14 mouse cellular contexts compared by ENCODE assay signal in genomic region chr4:119717443-119717842, GRCm38 (mm10). TPM values are rescaled to one million over a fixed set of nuclear protein-coding genes. Genes with fewer than 3 reads are reported as not detected.
DNase-seq lines count a peak whose midpoint lies in the region; ATAC-seq lines count a peak whose summit lies in the region.
"Had no signal": no experiment of that assay in that cellular context is flagged by ENCODE, and none has a peak within 500 bp of the region (broad histone marks: within the 10 kb centered on the region; RNA-seq: fewer than 3 reads in every experiment).

No protein-coding gene starts in this region.

- H3K27ac ChIP-seq in forebrain, embryonic 11.5 days (ENCODE audit: low read depth, low read length) = no peak overlapping the region
- H3K27ac ChIP-seq: embryonic facial prominence, embryonic 13.5 days had no signal

- intact Hi-C loops in heart, postnatal 25 days (cut with DNase I) = no loop called here

- H3K4me1 ChIP-seq in forebrain, embryonic 11.5 days (replicated peaks; ENCODE audit: control insufficient read depth, insufficient read depth, low read length) = no peaks in the 10 kb centered on the region
- H3K4me1 ChIP-seq: embryonic facial prominence, embryonic 13.5 days had no signal

- H3K4me2 ChIP-seq in forebrain, embryonic 11.5 days (ENCODE audit: low read depth, low read length, severe bottlenecking) = no peak overlapping the region
- H3K4me2 ChIP-seq: embryonic facial prominence, embryonic 13.5 days had no signal

- ATAC-seq in frontal cortex, adult (ENCODE audit: low TSS enrichment) = peak; percentile 79
- no peak for ATAC-seq in forebrain, embryonic 11.5 days (replicated peaks; ENCODE audit: low FRiP score)
- ATAC-seq: CD4-positive, CD25-positive, alpha-beta regulatory T cell, adult 4 months; liver, postnatal 0 days had no signal

- no peak overlapping the region for H3K4me3 ChIP-seq in forebrain, embryonic 11.5 days (ENCODE audit: low read depth, low read length)
- H3K4me3 ChIP-seq: embryonic facial prominence, embryonic 13.5 days; left cerebral cortex, adult 2 months had no signal

- no peak overlapping the region for H3K9ac ChIP-seq in forebrain, embryonic 11.5 days (ENCODE audit: low read length)
- H3K9ac ChIP-seq: embryonic facial prominence, embryonic 13.5 days; liver, postnatal 0 days had no signal

- H3K36me3 ChIP-seq in forebrain, embryonic 11.5 days (ENCODE audit: control insufficient read depth, insufficient read depth, low read length) = no peaks in the 10 kb centered on the region
- H3K36me3 ChIP-seq: embryonic facial prominence, embryonic 13.5 days had no signal

- H3K27me3 ChIP-seq in forebrain, embryonic 11.5 days (ENCODE audit: control insufficient read depth, insufficient read depth, low read length) = no peaks in the 10 kb centered on the region
- H3K27me3 ChIP-seq: embryonic facial prominence, embryonic 13.5 days had no signal

- DNase-seq in frontal cortex, postnatal 25 days (ENCODE audit: low spot score in 2 of 2) = no peak
- DNase-seq in ovary, postnatal 36 days (ENCODE audit: low spot score) = peak; percentile 21
- DNase-seq in ovary, postnatal 10 days (ENCODE audit: low spot score) = no peak
- DNase-seq in heart, postnatal 25 days (ENCODE audit: low spot score) = peak; percentile 61
- peak; percentile 7 for DNase-seq in right cerebral cortex, postnatal 4 days
- no peak for DNase-seq in adipocyte (ENCODE audit: low spot score)
- no peak for DNase-seq in forebrain, embryonic 11.5 days (ENCODE audit: low spot score)
- DNase-seq: cerebellum, adult 11 months; liver, postnatal 0 days; thymus, adult 18-20 months had no signal

- no peaks in the 10 kb centered on the region for H3K9me3 ChIP-seq in forebrain, embryonic 11.5 days (ENCODE audit: control insufficient read depth, low read length)
- H3K9me3 ChIP-seq: embryonic facial prominence, embryonic 13.5 days had no signal

- 82% methylated on average over 11 of the region's 11 CpGs for WGBS in forebrain, embryonic 11.5 days

RNA-seq across cellular contexts. Expression of gene Hivep3, which starts 16.1 kb away (rescaled TPM):
- total RNA-seq in heart, postnatal 25 days (2021) = 1 to 10 TPM; 5.1 to 5.2 TPM
- polyA plus RNA-seq in forebrain, embryonic 11.5 days (2014; fragmentation: Nextera tagmentation; extraction: Ambion mirVana) = 2.2 and 2.8 TPM in 2 replicates

RNA-seq across cellular contexts. Expression of gene Guca2b, which starts 58.7 kb away (rescaled TPM):
- total RNA-seq in heart, postnatal 25 days (2021) = not detected
- not detected in 2 replicates for polyA plus RNA-seq in forebrain, embryonic 11.5 days (2014; fragmentation: Nextera tagmentation; extraction: Ambion mirVana)
- total RNA-seq: left cerebral cortex, adult 2 months had no signal
- polyA plus RNA-seq: CD4-positive, CD25-positive, alpha-beta regulatory T cell, adult 4 months; embryonic facial prominence, embryonic 13.5 days; liver, postnatal 0 days had no signal

Comparison
In these comparisons a context has a peak if more than half of its experiments do, and no peak if none do; other contexts are left out.
1. DNase-seq: peak in ovary, postnatal 36 days (single experiment), heart, postnatal 25 days (single experiment) and right cerebral cortex, postnatal 4 days (single experiment); none in frontal cortex, postnatal 25 days (0 of 2), ovary, postnatal 10 days (single experiment), adipocyte (single experiment) and forebrain, embryonic 11.5 days (single experiment).